Mouse (Mus musculus) c-Kit-negative CD71-positive TER-119-positive erythroid progenitor cells, embryonic 14.5 days (primary cell): ENCODE measurements around the gene Nfs1.
"Not testable (repeated sequence)": the region's sequence is repeated elsewhere in the genome, so short reads cannot be mapped to it uniquely, and the experiment has no call there.

Source experiments
- DNase-seq: peaks from one replicate; pipeline ENCODE4 v3.0.0-alpha.2; 2013; ENCODE audit warnings: low read depth, low spot score

The Nfs1 gene

DNA sequence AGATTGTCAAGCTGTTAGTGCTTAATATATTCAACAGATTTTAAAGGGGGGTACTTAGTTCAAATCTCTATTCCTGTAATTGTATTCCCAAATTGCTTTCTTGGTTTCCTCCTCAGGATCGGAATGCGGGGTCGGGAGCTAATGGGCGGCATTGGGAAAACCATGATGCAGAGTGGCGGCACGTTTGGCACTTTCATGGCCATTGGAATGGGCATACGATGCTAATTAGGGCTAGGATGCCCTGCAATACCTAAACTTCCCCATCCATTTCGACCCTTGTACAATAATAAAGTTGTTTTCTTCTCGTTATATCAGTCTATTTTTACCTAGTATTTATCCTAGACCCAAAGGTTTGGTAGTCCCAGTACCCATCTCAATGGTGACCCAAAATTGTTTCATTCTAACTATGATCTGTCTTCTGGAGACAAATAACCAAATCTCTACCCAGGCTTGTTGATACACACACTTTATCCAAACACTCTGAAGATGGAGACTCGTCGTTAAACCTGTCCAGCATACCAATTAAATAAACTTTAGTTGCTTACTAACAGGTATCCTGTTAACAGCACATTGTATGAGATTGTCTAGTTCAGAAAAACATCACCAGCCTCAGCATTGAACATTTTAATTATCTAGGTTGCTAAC is 1.6 kb upstream of the Nfs1 start:
- no peak for DNase-seq

DNA sequence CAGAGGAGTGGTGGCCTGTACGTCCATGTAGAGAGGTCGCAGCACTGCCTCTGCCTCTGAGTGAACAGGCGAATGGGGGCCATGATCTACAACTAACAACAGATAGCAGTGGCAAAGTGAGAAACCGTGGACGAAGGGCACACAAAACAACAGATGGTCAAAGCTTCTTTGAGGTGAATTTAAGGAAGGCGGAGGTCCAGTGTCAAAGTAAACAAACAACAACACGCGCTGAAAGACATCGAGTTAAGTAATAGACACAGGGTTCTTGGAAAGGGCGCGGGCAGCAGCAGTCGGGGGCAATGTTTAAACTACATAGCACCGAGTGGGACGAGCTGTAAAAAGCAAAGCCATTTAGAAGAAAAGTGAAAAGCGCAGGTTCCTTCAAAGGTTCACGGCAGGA is 619 bp downstream of the Nfs1 start:
- peak; percentile 32 for DNase-seq

DNA sequence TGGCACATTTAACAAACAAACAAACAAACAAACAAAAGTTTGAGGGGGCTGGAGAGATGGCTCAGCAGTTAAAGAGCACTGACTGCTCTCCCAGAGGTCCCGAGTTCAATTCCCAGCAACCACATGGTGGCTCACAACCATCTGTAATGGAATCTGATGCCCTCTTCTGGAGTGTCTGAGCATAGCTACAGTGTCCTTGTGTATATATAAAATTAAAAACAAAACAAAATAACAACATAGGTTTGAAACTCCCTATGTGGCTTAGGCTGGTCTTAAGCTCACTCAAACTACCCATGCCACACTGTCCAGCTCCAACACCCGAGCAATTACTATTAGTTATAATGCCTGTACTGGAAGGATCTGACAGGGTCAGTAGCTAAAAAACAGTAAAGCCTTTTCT is 1.2 kb downstream of the Nfs1 start:
- no peak for DNase-seq

DNA sequence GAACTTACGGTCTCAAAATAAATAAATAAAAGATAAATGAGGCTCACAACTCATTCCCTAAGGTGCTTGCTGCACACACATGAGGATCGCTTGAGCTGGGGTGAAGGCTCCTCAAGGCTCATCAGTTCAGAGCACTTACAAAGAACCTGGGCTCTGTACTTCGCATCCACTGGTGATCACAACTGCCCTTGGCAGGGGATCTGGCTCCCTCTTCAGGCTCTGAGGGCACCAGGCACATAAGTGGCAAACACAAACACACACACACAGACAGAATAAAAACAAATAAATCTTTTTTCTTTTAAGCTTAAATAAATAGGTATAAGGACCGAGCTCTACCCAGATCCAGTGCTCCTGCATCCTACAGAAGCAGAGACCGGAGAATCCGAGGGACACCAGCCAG is 8.3 kb downstream of the Nfs1 start:
- DNase-seq, result no peak

DNA sequence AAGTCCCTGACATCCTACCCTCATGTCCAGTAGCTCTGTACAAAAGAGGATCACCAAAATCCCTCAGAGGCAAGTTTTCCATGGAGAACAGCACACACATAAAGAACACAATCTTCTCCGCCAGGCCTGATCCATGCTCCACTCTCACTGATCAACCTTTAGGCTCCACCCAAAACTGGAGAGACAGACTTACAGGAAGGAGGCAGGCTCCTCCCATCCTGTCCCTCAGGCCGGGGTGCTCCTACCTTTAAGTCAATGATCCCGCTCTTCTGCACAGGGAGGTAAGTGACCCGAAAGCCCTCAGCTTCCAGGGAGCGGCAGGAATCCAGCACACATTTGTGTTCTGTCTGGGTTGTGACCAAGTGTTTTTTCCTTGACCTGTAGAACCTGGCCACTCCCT is 9.8 kb downstream of the Nfs1 start:
- no peak for DNase-seq

DNA sequence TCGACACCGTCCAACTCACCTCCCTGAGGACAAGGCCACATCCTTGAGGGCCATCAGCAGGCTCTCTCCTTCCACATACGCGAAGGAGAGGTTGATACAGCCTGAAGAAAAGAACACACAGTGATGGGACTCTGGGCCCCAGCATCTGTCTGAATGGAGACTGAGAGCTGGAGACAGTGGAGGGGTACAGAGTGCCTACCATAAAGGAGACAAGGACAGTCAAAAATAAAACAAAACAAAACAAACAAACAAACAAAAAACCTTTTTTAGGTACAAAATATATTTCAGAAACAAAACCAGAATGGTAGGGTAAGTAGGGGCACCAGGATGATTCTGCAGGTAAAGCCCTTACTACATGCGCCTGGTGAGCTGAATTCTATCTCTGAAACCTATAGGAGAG is 17.0 kb downstream of the Nfs1 start, which contains the start of gene Gm28036:
Gene Gm28036, minus strand, starts transcription at position 101 of the 400 bp plus-strand sequence.
- DNase-seq, result no peak

DNA sequence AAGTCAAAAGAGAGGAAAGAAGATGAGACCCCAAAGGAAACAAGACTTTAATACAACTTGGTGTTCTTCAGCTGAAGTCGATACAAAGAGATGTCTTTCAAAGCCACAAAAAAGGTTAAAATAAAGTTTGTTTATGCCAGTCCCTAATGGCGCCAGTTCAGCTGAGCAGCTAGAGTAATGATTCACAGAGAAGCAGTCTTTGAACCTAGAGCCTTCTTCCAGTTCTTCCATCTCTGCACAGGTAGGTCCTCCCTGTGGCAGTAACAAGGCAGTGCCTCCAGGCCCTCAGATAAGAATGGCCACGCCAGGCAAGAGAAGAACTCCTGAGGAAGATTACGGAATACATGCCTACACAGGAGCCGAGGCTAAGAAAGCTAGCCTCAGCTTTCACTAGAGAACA is 20.3 kb downstream of the Nfs1 start:
- no peak for DNase-seq

DNA sequence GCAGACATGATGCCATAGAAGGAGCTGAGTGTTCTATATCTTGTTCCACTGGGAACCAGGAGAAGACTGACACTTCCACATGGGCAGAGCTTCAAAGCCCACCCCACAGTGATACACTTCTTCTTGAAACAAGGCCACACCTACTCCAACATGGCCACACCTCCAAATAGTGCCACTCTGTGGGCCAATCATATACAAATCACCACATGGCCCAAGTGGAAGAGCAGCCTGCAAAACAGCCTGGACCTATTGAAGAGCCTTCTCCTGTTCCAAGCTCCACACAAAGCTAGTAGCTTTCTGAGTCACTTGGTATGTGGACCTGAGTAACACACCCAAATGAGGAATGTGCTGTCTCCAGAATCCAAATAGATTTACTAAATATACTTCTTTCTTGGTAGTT is 24.4 kb downstream of the Nfs1 start:
- DNase-seq, result no peak

DNA sequence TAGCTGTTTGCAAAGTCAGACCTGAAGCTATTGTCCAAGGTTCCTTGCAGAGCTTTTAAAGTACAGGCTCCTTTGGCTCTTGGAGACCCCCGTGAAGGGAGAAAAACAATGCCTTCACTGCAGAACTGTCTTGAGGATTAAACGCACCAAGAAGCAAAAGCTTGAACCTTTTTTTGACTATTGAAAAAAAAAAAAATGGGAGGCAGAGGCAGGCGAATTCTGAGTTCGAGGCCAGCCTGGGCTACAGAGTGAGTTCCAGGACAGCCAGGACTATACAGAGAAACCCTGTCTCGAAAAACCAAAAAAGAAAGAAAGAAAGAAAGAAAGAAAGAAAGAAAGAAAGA is 31.9 kb downstream of the Nfs1 start:
- not testable (repeated sequence) for DNase-seq

DNA sequence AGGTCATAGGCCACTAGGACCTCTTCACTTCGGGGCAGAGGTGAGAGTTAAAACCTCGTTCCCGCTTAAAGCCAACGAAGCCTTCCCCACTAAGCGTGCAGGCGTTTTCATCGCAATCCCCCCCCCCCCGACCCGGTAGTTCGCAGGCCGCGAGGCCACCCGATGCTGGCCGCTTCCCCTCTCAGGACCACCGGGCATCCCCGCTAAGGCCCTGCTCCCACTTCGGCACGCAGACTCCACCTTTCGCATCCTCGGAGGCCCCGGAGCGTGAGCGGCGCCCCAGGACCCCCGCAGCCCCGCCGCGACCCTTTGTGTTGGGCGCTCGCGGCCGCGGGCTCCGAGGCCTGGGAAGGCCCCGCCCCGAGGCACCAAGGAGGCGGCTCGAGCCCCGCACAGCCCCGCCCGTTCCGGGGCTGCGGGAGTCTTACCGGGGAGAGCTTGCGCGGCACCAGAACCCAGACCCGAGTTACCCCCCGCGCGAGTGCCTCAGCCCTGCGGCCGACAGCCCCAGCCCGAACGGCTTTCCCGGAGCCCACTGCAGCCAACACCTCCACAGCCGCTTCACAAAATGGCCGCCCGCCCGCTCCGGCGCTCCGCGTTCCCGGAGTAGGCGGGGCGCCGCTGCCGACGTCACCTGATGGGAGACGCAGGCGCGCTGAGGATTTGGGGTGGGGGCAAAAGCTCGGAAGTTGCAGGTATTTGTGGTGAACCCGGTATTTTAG is 32.5 kb downstream of the Nfs1 start, which contains the start of the genes Cpne1 and Rbm12:
Gene Cpne1, minus strand, starts transcription at position 608 of the 722 bp plus-strand sequence.
Gene Rbm12, minus strand, starts transcription at position 621 of the 722 bp plus-strand sequence.
- DNase-seq, result peak; percentile 71

DNA sequence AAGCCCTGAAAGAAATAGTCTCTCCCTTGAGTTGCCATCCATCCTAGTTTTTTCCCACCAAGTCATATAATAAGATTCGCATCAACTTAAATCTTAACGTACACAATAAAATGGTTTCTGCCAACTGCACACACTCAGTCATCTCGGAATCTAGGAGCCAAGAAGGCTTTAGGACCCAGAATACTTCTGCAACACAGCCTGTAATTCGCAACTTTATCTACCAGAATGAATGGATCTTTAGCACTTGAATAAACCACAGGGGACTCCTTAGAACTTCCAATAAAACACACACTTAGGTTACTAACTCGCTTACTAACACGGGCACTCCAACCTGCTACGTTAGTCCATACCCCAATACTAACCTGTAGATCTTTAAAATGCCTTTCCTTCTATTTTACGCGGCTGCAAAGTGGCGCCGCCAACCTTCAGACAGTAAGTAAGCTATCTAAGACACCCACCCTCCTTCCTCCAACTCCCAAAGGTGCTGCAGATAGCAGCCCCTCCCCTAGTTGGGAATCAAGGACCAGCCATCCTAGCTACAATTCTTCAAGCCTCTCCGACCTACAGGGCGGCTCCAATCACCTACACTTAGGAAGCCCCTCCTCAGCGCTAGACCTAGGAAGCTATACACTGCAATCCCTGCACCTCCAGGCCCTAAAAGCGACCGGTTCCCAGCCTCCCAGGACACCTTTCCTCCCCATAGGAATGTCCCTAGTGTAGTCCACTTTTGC is 33.2 kb downstream of the Nfs1 start:
- DNase-seq, result peak; percentile 34

DNA sequence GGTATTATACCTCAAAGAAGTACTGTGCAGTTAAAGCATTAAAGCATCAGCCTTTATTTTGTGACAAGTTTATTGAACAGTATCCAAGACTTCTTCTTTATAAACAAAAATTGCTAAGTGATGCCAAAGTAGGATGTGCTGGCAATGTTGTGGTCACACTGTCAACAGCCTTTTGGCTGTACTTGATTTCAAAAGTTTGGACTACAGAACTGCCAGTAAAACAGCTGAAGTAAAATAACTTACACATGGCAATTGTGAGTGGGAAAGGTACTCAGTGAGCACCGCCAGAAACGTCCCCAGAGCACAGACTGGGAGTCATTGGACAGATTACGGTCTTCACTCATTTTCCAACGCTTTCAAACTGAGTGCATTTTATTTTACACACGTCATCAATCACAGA is 52.1 kb downstream of the Nfs1 start:
- no peak for DNase-seq

DNA sequence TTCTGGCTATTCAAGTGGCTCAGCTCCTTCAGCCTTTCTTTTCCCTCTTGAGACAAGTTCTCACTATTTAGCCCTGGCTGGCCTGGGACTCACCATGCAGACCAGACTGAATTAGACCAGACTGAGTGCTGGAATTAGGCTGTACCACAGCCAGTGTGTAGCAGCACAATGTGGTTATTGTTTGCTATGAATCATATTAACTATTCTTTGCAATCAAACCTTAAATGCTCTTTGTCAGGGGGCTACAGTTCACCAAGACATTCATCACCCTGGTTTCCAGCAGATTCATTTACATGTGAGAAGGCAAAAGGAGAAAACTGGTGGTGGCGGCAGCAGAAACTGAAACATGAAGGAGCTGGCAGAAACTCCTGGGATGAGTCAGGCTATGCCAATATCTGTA is 54.2 kb downstream of the Nfs1 start:
- DNase-seq, result no peak

DNA sequence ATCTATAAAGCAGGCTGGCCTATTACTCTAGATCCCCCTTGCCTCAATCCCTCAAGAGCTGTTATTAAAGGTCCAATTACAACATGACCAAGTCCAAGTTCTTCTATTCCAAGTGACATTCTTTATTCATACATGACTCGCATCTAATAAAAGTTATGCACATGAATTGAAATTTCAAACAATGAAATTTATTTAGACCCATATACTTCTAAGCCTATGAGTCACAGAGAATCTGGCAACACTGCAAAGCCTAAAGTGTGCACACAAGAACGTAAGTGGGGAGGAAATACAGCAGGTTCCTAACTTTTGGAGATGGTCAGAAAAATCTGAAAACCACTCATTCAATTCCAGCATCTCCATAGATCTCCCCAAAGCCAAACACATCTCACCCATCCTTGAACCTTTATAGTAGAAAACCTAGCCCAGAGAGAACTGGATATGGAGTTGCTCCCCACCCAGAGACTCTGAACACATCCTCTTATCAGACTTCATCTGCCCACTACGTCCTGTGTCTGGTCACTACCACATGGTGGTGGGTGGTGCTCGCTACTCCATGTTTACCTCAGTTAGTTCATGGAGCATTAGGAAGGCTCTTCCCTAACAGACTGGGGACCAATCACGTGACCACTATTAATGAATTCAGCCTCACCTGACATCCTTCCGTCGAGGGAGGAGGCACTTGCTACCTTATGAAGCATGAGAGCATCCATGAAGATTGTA is 56.4 kb downstream of the Nfs1 start:
- no peak for DNase-seq

DNA sequence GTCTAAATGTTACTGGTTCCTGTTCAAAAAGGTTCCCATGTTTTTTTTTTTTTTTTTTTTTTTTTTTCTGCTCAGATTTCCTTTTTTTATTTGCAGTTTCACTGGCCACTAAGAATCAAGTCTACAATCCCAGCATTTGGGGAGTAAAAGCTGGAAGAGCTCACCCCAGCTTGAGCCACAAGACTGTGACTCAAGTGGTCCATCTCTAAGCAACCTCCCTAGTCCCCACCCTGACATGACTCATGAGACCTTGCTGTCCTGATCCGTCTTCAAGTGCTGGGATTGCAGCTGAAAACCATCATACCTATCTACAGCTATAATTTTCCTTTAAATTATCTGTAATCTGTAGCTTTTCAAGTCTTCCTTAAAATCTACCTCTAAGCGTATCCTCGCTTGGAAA is 59.4 kb downstream of the Nfs1 start:
- no peak for DNase-seq

DNA sequence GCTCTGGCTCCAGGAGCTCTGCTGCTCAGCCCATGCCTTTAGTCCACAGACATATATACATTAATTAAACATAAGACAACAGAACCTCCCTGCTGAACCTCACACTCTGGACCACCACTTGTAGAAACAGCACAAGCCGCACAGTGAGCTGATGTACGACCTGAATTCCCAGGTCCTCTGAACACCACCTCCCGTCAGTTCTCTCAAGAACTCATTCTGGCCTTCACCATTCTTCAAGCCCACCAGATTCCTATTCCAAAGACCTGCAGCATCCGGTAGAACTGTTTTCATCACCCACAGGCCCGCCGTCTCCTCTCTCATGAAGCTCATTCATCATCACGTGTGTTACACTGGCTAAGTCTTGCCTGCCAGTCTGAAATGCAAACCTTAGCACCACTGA is 63.6 kb downstream of the Nfs1 start:
- no peak for DNase-seq

DNA sequence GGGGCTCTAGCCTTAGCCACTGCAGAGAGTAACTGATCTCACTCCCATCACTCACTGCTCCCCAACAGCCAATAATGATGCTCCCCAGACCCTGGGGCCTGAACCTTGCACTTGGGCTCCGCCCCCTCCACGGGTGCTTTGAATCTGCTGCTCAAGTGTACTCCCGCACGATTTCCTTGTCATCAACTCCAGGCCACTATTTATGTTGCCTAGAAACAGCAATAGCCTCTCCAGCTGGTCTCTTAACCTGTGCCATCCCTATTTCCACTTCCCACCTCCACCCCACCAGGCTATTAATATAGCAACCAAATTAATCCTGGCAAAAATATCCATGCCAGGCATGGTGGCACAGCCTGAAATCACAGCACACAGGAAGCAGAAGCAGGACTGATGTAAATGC is 64.3 kb downstream of the Nfs1 start:
- no peak for DNase-seq

DNA sequence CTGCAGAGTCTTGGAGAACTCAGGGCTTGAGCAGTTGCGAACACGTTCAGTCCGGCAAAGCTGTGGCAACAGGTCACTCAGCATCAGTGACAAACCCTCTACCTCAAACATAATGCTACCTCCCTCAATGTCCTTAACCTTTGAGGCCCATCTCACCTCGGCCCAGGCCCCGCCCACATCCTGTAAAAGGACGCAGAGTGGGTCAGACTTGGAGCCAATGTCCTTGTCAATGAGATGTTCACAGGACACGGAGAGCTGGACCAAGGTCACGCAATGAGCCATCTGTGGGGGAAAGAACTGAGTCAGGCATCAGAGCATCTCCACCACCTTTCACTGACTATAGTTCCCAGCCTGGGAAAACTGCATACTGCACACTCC is 64.8 kb downstream of the Nfs1 start:
- no peak for DNase-seq

DNA sequence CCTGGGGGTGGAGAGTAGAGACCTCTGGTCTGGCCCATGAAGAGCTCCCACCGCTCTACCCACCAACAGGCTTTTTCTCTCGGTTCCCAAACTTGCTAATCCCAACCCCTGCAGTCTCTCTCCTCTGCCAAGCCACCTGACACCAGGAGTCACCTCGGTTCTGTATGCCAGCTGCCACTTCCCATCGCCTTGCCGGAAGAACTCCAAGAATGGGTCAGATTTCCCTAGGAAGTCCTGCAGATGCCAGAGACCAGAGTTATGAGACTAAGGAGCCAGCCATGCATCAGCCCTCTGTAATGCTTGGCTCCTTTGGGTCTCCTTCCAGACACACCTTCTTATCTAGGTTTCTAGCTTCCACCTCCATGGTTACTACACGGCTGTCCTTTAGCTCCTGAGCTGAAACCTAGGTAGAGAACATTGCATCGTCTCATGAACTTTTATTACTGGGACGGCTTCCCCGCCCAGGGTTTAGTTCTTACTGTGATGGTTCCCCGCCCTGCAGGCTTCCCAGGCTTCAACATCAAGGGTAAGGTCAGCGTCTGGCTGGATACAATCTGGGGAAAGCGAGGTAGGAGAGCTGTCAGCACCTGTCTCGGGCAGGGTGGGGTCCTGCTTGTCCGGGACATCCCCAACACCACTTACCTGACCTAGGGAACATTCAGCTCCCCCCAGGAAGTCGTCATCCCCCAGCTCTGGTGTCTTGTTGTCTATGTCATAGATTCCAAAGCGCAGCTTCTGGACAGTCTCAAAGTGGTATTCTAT is 65.4 kb downstream of the Nfs1 start:
- DNase-seq, result no peak

DNA sequence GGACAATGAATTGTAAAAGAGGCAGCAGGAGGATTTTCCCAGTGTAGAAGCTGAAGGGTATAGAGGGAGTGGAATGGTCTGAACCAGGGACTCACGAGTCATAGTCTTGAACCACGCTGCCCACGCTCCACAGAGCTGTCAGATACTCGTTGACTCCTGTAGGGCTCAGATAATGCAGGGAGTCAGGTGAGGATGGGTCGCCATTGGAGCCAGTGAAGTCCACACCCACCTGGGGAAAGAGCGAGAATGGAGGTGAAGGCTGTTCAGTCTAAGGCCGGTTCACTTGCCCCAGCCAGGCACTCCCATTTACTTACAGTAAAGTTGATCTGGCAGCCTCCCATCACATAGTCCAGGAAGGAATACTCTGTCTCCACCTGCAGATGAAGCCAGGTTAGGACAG is 66.5 kb downstream of the Nfs1 start:
- DNase-seq, result no peak

DNA sequence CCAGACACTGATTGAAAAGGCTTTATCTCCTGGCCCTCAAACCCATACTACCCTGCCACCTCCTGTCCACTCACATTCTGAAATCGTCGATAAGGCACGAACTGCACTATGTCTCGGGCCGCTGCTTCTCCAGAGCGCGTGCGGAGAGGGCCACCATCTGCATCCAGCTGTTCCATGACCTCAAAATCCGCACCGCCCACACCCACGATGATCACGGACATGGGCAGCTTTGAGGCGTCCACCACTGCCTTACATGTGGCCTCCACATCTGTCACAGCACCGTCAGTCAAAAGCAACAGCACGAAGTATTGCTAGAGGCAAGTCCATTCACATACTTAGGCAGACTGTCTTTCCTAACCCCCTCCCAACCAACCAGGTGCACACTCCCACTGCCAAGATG is 70.3 kb downstream of the Nfs1 start:
- DNase-seq, result no peak
